Mouse (Mus musculus) lung, adult 2 months (tissue): ENCODE measurements at regions not wholly inside any gene's neighbourhood (a gene's known extent, or its start where the extent isn't known, plus 50 kb on each side); places are given as distances from the start of the nearest gene placed in this dataset.

ENCODE experiments used
- CTCF ChIP-seq: fragments of 200-500 bp; IDR thresholded peaks from 2 replicates; pipeline ENCODE4 v1.5.1; 2011; ENCODE audit warnings: mild to moderate bottlenecking, low read length, control low read depth; ENCODE audit not compliant: insufficient read depth
- POLR2A ChIP-seq: fragments of 200-500 bp; IDR thresholded peaks from 2 replicates; pipeline ENCODE4 v1.6.1; 2011; ENCODE audit warnings: low read depth, mild to moderate bottlenecking, control low read depth, low read length, borderline replicate concordance; ENCODE audit errors: extremely low read depth

GRCm38 (mm10) chr1:121111776-121112344 lies 220.5 kb downstream of the Insig2 start:
- no peak for TF ChIP-seq CTCF
- no peak for TF ChIP-seq POLR2A
